Mouse (Mus musculus) ovary, postnatal 10 days (tissue): ENCODE results near the gene Gdf15.

Source experiments
- DNase-seq: peaks from one replicate; pipeline ENCODE4 v3.0.0; 2022; ENCODE audit warnings: low spot score

Gdf15 gene

GRCm38 (mm10) chr8:70584606-70585257 lies 47.5 kb downstream of the Gdf15 start:
- no peak for DNase-seq

GRCm38 (mm10) chr8:70583476-70584387 lies 48.5 kb downstream of the Gdf15 start:
- no peak for DNase-seq
